Mouse (Mus musculus) heart, postnatal 10 days (tissue): Measurements from ENCODE around the gene Elf1. TPM values are rescaled to one million over a fixed set of nuclear protein-coding genes. Genes with fewer than 3 reads are reported as not detected.
A peak's percentile ranks its signal among the peaks of the same experiment; 100 is the strongest.

Experiments used
- DNase-seq, 2 experiments: peaks; one replicate each; pipeline ENCODE4 v3.0.0; 2021
- intact Hi-C: fragments of 180-260 bp; cut with DNase I; formaldehyde crosslinking; loops from one replicate; pipeline ENCODE4 v1.15.1; 2025
- microRNA-seq, 2 experiments: library from miRNA; unstranded; fragments of <30 nt; microRNA quantifications; one replicate each; pipeline ENCODE4 v1.2.0; 2022
- total RNA-seq, 2 experiments: library from RNA; stranded (reverse); gene quantifications; 2 replicates each; pipeline ENCODE4 v1.2.3; 2021

Elf1 gene
- total RNA-seq, 2 experiments from 2014 or later: 21.3 to 23.3 TPM

DNA sequence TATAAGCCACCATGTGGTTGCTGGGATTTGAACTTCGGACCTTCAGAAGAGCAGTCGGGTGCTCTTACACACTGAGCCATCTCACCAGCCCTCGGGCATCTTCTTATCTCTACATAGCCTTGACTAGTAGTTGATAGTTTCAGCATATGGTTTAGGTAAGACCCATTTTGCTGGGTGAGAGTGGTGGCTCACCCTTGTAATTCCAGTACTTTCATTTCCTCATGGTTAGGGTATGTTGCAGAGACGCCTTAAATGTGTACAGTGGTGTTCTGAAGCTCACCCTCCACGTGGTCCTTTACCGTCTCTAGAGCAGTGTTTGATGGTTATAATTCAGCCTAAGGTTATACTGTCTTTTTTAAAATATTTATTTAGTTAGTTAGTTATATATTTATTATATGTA, 125.4 kb downstream of the Elf1 start:
- intact Hi-C loops: no loop called here
- DNase-seq: no peak

DNA sequence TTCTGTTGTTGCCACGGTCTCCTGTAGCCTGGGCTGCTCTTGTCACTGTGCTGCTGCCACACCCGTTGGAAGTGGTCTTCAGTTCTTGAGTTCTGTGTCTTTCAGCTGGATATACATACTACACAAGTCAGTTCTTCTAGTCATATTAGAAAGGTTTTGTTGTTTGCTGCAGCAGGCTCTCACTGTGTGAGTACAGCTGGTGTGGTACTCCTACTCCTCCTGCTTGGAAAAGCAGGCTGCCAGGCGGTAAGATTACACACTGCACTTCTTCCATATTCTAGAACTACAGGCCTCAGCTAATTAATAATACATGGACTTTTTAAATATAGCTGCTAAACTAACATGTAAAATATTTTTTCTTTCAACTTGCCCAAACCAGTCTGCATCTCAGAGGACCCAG, 125.9 kb downstream of the Elf1 start:
- no peak for DNase-seq
- intact Hi-C loops: no loop called here

DNA sequence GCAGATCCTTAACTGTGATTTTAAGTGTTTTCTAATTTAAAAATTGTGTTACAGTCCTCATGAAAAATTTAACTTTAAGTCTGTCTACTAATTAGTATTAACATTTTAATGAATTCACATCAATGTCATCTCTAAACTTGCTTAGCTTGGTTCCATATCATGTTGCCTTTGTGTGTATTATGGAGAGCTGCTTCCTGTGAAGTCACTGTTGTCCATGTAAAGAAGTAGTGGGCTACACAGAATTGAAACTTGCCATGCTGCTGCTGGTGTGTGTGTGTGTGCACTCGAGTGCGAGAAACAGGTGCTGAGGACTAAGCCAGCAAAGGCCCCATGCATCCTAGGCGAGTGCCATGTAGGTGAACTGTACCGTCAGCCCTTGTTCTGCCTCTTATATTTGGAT, 126.4 kb downstream of the Elf1 start:
- DNase-seq: no peak
- intact Hi-C loops: no loop called here

DNA sequence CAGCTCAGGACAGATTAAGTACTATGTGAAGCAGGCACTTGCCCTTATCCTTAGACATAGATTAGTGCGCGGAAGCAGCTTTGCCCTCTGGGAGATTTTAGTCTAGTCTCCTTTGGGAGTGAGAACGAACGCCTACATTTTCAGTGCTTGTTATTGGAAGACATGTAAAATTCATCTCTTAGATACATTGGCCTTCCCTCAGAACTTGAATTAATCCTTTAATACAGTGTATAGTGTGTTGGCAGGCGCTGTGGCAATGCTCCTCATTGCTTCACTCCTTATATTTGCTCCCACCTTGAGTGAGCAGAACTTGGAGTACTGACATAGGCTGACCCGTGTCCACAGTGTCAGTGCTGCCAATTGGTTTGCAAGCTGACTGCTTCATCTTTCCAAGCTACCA, 127.3 kb downstream of the Elf1 start:
- intact Hi-C loops: no loop called here
- DNase-seq: no peak

DNA sequence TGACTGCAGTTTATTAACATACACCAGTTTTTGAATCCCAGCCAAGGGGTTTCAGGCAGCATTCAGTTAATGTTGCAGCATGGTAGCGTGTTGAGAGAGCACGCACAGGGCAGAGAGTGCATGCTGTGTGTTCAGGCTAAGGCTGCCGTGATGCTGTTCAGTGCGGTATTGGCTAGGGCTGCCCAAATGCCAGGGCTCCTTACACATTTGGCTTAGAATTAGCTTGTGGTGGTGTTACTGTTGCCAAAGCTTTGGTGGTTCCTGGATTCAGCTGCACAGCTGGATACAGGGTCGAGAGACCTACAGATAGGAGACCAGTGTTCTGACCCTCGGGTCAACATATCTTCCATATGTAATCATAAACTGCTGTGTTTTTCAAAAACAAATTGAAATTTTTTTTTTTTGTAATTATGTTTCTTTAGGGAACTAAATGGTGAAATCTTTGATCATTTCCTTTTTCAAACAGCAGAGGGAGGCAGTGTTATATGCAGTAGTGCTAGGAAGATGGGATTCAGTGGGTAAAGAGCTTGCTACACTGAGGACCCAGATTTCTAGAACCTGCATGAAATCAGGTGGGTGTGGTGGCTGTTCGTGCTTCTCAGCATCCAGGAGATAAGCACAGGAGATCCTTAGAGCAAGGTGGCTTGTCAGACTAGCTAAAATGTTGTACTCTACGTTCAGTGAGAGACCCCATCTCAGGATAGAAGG, 136.3 kb downstream of the Elf1 start:
- peak; percentile 11 to 19 for DNase-seq
- intact Hi-C loops: loop anchor here (5.0 to 10.0 kb wide), 2 partner anchors 298 to 600 kb away; no protein-coding TSS in a partner anchor

GRCm38 (mm10) chr14:79619802-79620201, 138.8 kb downstream of the Elf1 start:
- intact Hi-C loops: loop anchor here (5.0 to 10.0 kb wide), 2 partner anchors 295 to 597 kb away; no protein-coding TSS in a partner anchor
- no peak for DNase-seq

DNA sequence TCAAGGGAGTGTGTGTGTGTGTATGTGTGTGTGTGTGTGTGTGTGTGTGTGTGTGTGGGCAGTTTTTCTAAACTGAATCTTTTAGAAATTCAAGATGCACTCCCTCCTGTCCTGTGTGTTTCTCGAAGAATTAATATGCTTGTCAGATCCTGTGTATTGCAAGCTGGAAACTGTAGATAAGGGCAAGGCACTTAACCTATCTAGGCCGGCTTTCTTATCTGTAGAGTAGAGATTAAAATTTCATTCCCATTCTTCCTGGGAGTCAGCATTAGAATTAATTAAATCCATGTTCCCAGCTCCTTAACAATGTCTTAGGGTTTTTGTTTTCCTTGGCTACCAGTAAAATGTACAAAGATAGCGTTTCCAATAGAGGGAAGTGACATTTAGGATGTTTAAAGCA, 140.1 kb downstream of the Elf1 start:
- DNase-seq: no peak
- intact Hi-C loops: no loop called here

Small RNA genes within 50 kb of the gene (microRNA-seq; reads per million reads assigned to microRNA genes)
- gene Gm27857: 0 reads per million in 2 experiments

Other genes starting within 250 kb of the Elf1 start
- not detected for gene Zfp957, start 233.8 kb upstream of the Elf1 start, total RNA-seq
- 10 to 100 TPM; 51.6 to 57.6 TPM for gene Rgcc, start 179.5 kb upstream of the Elf1 start, total RNA-seq
- 10 to 100 TPM; 12.2 to 18.1 TPM for gene Naa16, start 90.4 kb upstream of the Elf1 start, total RNA-seq
- 1 to 10 TPM; 5.0 to 6.1 TPM for gene Mtrf1, start 83.4 kb upstream of the Elf1 start, total RNA-seq
- 10 to 100 TPM; 12.4 to 13.1 TPM for gene Kbtbd7, start 54.7 kb upstream of the Elf1 start, total RNA-seq
- under 1 TPM; 0.37 to 0.62 TPM for gene Kbtbd6, start 29.4 kb upstream of the Elf1 start, total RNA-seq
- gene Wbp4, start 326 bp downstream of the Elf1 start, total RNA-seq: 10 to 100 TPM; 22.8 to 24.8 TPM
- 10 to 100 TPM; 83.3 to 89.9 TPM for gene Sugt1, start 106.5 kb downstream of the Elf1 start, total RNA-seq
- gene Cnmd, start 181.0 kb downstream of the Elf1 start, total RNA-seq: not detected